Mouse (Mus musculus) layer of hippocampus, adult 11-12 months (tissue): Measurements from ENCODE around the gene Ccdc62.

ENCODE experiments used
- DNase-seq: peaks from one replicate; pipeline ENCODE4 v3.0.0; 2022; ENCODE audit warnings: low spot score

Ccdc62 gene

DNA sequence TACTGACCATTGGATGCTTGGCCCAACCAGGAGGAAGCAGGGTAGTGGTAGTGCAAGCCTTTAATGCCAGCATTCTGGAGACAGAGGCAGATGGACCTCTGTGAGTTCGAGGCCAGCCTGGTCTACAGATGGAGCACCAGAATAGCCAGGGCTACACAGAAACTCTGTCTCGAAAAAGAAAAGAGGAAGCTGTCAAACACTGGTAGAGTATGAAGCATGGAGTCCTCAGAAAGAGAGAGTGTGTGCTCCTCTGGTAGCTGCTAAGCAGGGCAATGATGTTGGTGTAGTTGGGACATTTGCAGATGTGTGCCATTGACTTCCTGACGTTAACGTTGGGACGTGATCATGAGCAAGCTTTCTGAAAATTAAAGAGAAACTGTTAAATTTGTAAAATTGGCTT lies 8.0 kb downstream of the Ccdc62 start:
- DNase-seq, result no peak

DNA sequence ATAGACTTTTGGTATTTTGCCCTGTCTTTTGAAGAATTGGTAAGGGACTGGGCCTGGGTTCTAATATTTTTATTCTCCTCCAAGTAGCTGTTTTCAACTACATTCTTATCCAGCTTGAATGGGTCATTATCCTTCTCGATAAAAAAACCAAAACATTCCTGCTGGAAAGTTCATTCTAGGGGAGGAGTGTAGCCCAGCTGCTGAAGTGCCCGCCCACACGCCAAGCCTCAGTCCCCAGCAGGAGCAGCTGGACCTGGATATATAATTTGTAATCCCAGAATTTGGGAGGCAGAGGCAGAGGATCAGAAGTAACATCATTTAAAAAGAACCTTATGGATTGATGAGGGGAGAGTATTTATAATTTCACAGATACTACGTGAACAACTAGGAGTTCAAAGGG lies 16.1 kb downstream of the Ccdc62 start:
- DNase-seq, result no peak

GRCm38 (mm10) chr5:123947041-123947761 lies 16.7 kb downstream of the Ccdc62 start:
- DNase-seq, result peak; percentile 49

- no peak for DNase-seq
These were observed 22.0 kb downstream of the Ccdc62 start for GRCm38 (mm10) chr5:123952365-123953045.

DNA sequence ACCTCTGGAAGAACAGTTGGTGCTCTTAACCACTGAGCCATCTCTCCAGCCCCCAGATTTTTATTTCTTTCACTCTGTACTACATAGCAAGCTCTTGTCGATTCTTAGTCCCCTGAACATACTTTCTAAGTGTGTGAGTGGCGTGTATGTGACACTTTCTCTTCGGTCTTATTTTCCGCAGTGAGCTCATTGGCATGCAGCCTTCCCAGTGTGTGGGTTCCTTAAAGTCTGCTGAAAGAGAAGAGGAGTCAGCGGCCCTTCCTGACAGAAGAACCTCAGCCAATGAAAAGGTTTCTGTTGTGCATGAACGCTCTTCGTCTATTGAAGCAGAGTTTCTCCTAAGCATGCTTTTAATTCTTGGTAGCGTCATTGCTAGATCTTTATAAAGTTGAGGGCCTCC lies 26.7 kb downstream of the Ccdc62 start:
- DNase-seq, result no peak

- DNase-seq, result no peak
These were observed 28.5 kb downstream of the Ccdc62 start for GRCm38 (mm10) chr5:123959018-123959417.

DNA sequence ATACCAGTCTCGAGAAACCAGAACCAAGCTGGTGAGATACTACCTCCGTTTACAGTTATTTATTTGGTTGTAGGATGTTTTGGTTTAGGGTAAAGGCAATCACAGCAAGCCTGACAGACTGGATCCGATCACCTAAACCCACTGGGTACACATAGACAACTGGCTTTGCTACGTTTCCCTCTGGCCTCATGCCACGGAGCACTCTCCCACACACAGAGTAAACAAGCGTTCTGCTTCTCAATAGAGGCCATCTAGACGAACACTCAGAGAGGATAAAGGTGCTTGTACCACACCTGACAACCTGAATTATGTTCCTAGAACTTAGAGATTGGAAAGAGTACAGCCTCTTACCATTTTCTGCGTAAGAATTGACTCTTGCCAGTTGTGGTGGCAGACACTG lies 29.6 kb downstream of the Ccdc62 start:
- no peak for DNase-seq

- DNase-seq, result no peak
These were observed 30.6 kb downstream of the Ccdc62 start for GRCm38 (mm10) chr5:123961046-123961445.

- no peak for DNase-seq
These were observed 33.7 kb downstream of the Ccdc62 start for GRCm38 (mm10) chr5:123964208-123964607.

GRCm38 (mm10) chr5:123966759-123967158 lies 36.3 kb downstream of the Ccdc62 start:
- DNase-seq, result no peak

DNA sequence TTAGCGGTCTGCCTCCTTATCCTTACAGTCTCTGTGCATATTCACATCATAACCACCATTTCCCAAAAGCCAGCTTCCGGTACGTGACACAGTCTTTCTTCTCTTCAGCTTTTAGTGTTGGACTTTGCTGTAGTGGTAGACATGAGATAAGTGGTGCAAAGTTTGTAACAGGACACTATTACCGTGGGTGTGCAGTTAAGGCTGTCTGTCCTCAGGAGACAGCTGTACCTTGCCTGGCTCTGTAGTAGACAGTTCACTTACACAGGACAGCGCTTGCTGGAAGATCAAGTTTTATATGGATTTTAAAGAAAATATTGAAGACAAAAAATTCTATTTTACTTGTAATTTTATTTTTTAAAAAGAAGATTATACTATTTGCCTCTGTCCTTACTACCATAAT lies 38.0 kb downstream of the Ccdc62 start:
- DNase-seq, result no peak

- DNase-seq, result no peak
These were observed 38.7 kb downstream of the Ccdc62 start for GRCm38 (mm10) chr5:123969216-123969615.

GRCm38 (mm10) chr5:123970576-123970975 lies 40.1 kb downstream of the Ccdc62 start:
- DNase-seq, result no peak

DNA sequence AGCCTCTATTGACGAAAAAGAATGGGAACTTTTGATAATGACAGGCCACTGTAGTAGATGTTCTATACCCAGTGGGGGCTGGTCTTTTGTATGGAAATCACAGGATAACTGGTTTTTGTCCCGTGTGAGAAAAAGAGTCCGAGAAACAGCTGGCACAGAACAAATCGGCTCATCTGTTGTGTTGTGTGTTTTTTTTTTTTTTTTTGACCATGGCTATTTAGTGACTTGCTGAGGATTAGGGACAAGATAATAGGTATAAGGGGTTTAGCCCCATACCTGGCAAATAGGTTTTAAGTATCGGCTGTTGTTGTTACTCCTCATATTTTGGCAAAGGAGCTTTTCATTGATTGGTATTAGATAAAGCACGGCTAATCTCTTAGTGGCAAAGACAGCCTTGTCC lies 42.0 kb downstream of the Ccdc62 start:
- DNase-seq, result no peak

GRCm38 (mm10) chr5:123973299-123974178 lies 43.1 kb downstream of the Ccdc62 start, which contains the start of gene Hip1r:
Gene Hip1r, plus strand, starts transcription at chr5:123973628.
- DNase-seq, result peak; percentile 64

DNA sequence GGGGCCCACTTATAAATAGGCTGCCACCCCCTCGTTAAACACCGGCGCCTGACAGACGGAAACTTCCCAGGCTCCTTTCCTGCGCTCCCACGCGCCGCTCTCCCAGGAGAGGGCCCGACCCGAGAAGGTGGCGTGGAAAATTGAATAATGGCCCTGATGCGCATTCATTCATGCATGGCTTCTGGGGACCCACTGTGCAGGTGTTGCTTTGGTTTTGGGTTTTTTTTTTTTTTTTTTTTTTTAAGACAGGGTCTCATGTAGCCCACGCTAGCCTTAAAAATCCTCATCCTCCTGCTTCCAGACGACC lies 43.7 kb downstream of the Ccdc62 start:
- DNase-seq, result no peak

DNA sequence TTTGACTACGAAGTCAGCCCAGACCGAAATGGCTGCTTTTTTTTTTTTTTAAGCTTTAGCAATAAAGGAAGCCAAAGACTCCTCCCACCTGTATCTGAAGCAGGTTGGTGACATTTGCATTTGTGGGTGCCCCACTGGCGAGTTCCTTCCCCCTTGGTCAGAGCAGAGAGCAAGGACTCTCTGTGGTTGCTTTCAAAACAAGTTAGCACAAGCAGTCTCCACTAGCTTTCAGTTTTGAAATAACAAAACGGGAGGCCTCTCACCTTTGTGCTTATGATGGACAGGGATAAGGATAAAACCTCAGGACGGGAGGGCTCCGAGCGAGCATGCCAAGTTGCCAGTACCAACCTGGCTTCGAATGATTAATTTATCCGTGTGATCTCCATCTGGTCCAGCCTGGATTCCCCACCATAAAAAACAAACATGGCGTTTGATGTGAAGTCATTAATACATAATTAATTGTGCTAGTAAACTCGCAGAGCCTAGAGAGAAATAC lies 44.2 kb downstream of the Ccdc62 start:
- no peak for DNase-seq

- no peak for DNase-seq
These were observed 45.2 kb downstream of the Ccdc62 start for GRCm38 (mm10) chr5:123975668-123976180.

DNA sequence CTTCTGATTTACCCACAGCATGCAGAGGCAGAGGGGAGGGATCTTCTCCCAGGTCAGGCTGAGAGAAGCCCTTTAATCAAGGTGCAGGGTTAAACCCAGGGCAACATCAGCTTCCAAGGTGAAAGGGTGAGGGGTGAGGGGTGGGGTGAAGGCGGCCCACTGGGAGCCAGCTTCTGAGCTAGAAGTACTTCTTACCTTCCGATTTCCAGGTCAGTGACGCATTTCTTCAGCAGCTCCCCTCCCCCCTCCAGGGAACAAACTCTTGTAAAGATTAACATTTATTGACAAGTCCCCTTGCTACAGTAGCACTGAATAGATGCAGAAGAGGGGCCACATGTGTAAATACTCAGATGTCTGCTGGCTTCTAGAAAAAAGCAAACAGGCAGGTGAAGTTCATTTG lies 46.8 kb downstream of the Ccdc62 start:
- DNase-seq, result no peak

DNA sequence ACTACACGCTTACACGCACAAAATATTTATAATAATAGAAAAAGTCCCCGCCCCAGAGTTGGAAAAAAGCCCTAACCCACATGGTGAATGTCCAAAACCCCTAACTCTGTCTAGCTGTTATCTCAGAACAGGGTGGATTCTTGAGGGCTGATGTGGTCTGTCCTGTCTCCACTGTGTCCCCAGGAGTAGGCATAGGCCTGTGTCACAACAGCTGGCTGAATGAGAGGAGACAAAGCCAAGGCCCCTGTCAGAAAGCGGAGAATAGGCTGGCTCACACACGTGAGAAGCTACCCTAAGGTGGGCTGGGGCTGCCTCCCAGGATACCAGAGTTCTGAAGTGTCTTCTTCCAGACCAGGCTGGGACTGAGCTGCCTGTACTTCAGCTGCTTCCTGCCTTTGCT lies 47.7 kb downstream of the Ccdc62 start:
- no peak for DNase-seq

GRCm38 (mm10) chr5:123979221-123979979 lies 48.9 kb downstream of the Ccdc62 start:
- no peak for DNase-seq

DNA sequence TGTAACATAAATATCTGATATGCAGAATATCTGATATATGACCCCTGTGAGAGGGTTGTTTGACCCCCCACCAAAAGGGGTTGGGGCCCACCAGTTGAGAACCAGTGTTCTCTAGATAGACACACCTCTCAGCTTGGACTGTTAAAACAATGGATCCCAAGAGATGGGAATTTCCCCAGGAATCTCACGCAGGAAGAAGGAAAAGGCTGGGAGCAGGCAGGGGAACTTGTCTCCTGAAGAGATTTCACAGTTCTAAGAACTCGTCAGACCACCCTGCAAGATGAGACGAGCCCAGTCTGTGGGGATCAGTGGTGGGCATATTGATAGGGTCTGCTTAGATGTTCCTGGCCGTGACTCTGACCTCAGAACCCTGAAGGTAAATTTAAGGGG lies 49.5 kb downstream of the Ccdc62 start:
- DNase-seq, result no peak
